Comparison of ENCODE assay signal across 1 mouse cellular context in the genomic region with DNA sequence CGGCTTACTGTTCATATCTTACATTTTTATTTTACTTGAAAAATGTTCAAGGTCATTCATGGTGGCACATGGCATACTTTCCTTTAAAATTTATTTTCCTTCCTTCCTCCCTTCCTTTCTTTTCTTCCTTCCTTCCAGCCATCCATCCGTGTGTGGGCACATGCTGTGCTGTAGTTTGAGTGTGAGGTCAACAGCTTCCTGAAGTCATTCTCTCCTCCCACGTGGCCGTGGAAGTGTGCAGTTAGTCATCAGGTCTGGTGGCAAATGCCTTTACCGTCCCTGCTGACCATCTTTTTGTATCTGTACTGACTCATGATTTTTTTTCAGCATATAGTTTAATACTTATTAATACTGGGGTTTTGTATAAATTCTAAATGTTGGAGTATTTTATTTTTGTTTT.
TF ChIP-seq lines count a peak whose summit lies in the region.

No protein-coding gene starts in this region.

TF ChIP-seq in CH12.LX, 34 proteins besides CTCF, POLR2A, EP300 and RAD21 (continued from another document):
- peak; percentile 79; the same call in 1 of the 2 replicates for TF ChIP-seq MAX (IDR thresholded peaks at IDR 0.05; ENCODE audit: low read length)
TF ChIP-seq in CH12.LX: peak in this region for 4.
